Mouse (Mus musculus) brain, embryonic 14.5 days (tissue): ENCODE results near the gene Ptcd2.

Source experiments
- CTCF ChIP-seq: fragments of 200-500 bp; IDR thresholded peaks from 2 replicates; pipeline ENCODE4 v1.5.1; 2012; ENCODE audit warnings: inconsistent platforms, mild to moderate bottlenecking, moderate library complexity, borderline replicate concordance; ENCODE audit not compliant: insufficient read depth, insufficient read length; ENCODE audit errors: extremely low read depth
- POLR2A ChIP-seq: fragments of 200-500 bp; IDR thresholded peaks from 2 replicates; pipeline ENCODE4 v1.6.1; 2012; ENCODE audit warnings: mild to moderate bottlenecking, inconsistent platforms, borderline replicate concordance; ENCODE audit not compliant: poor library complexity, insufficient read depth, insufficient read length, severe bottlenecking; ENCODE audit errors: extremely low read depth

DNA sequence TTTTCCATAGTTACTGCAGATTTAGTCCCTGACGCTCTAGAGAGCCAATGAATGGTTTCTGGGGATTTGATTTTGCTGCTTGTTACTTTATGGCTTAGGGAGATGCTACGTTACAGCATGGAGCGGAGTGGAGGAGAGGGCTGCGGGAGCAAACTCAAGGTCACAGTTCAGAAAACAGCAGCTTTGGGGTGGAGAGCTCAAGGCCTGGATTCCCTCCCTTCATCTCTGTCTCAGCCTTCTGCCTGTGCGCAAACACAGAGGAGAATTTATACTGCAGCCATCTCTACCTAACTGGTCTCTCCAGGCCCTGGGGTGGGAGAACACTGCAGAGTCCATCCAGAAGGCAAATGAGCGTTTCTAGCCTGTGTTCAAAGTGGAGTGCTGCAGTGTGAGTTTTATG is 10.6 kb upstream of the Ptcd2 start:
- TF ChIP-seq POLR2A, result no peak
- no peak for TF ChIP-seq CTCF
